Mouse (Mus musculus): Measurements from ENCODE around the gene Plekha5. TPM values are rescaled to one million over a fixed set of nuclear protein-coding genes. Genes with fewer than 3 reads are reported as not detected.

Gene Plekha5
- total and polyA plus RNA-seq, 2 experiments from 2014 or later = 24.2 to 28.8 TPM

- 79% methylated on average over 8 of the region's 8 CpGs for whole genome bisulfite sequencing
- H3K9ac ChIP-seq (replicated peaks; ENCODE audit: low read length, poor library complexity, severe bottlenecking) = no peak overlapping the region
These were observed 5.4 kb downstream of the Plekha5 start for GRCm38 (mm10) chr6:140429236-140429635.

GRCm38 (mm10) chr6:140432363-140432762, 8.5 kb downstream of the Plekha5 start:
- Histone ChIP-seq H3K36me3 (ENCODE audit: insufficient read depth, low read length) (peaks cover 6% of the 10 kb centered on the region; the same call in 1 of the 2 replicates), H3K4me3 (ENCODE audit: low read depth, low read length) (no peak overlapping the region), H3K9me3 (ENCODE audit: low read length) (no peaks in the 10 kb centered on the region), H3K9ac (replicated peaks; ENCODE audit: low read length, poor library complexity, severe bottlenecking) (no peak overlapping the region), H3K27me3 (ENCODE audit: insufficient read depth, low read length) (no peaks in the 10 kb centered on the region), H3K27ac (ENCODE audit: low read depth, low read length) (no peak overlapping the region), H3K4me2 (ENCODE audit: low read depth, low read length, poor library complexity, severe bottlenecking) (no peak overlapping the region), H3K4me1 (ENCODE audit: insufficient read depth, low read length) (no peaks in the 10 kb centered on the region)
- no peak for ATAC-seq (ENCODE audit: low FRiP score)
- no peak for DNase-seq (ENCODE audit: low spot score)
- 98% methylated on average over 9 of the region's 9 CpGs for WGBS
- no peak for TF ChIP-seq CTCF (IDR thresholded peaks at IDR 0.05)

More at GRCm38 (mm10) chr6:140429236-140429635, 5.4 kb downstream of the Plekha5 start:
- no peak overlapping the region for H3K27ac ChIP-seq (ENCODE audit: low read depth, low read length)
- DNase-seq (ENCODE audit: low spot score) = no peak
- ATAC-seq (ENCODE audit: low FRiP score) = no peak
- no peak for TF ChIP-seq CTCF (IDR thresholded peaks at IDR 0.05)
- H3K4me3 ChIP-seq (ENCODE audit: low read depth, low read length) = no peak overlapping the region
- H3K36me3 ChIP-seq (ENCODE audit: insufficient read depth, low read length) = peaks cover 6% of the 10 kb centered on the region; the same call in 1 of the 2 replicates
- no peak overlapping the region for H3K4me2 ChIP-seq (ENCODE audit: low read depth, low read length, poor library complexity, severe bottlenecking)
- no peaks in the 10 kb centered on the region for H3K9me3 ChIP-seq (ENCODE audit: low read length)
- H3K4me1 ChIP-seq (ENCODE audit: insufficient read depth, low read length) = peaks cover 8% of the 10 kb centered on the region; the same call in 1 of the 2 replicates
- no peaks in the 10 kb centered on the region for H3K27me3 ChIP-seq (ENCODE audit: insufficient read depth, low read length)

DNA sequence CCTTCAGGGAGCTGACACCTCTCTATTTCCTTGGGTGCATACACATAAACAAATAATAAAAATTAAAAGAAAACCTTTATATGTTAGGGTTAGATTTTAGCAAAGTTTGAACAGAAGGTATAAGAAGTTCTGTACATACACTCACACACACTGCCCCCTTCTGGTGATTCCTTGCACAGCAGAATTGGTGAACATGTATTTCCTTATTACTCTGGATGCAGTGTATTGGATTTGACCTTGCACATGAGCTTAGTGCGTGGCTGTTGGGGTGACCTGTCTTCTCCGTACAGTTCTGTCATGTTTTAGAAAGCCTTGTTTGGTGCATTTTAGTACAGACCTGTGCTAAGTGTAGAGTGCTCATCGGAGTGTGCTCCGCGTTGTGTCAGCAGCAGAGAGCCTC, 19.5 kb downstream of the Plekha5 start:
- H3K4me2 ChIP-seq (ENCODE audit: low read depth, low read length, poor library complexity, severe bottlenecking) = no peak overlapping the region
- no peak overlapping the region for H3K9ac ChIP-seq (replicated peaks; ENCODE audit: low read length, poor library complexity, severe bottlenecking)
- H3K27me3 ChIP-seq (ENCODE audit: insufficient read depth, low read length) = no peaks in the 10 kb centered on the region
- H3K4me1 ChIP-seq (ENCODE audit: insufficient read depth, low read length) = 0 out of 2 replicates have a peak, but pooled peaks cover 4% of the 10 kb centered on the region
- H3K36me3 ChIP-seq (ENCODE audit: insufficient read depth, low read length) = no peaks in the 10 kb centered on the region
- no peak overlapping the region for H3K4me3 ChIP-seq (ENCODE audit: low read depth, low read length)
- TF ChIP-seq CTCF (IDR thresholded peaks at IDR 0.05) = peak; percentile 85
- DNase-seq (ENCODE audit: low spot score) (peak; percentile 74), ATAC-seq (ENCODE audit: low FRiP score) (no peak)
- WGBS = 89% methylated on average over 5 of the region's 5 CpGs
- no peaks in the 10 kb centered on the region for H3K9me3 ChIP-seq (ENCODE audit: low read length)
- no peak overlapping the region for H3K27ac ChIP-seq (ENCODE audit: low read depth, low read length)

- 57% methylated on average over 7 of the region's 7 CpGs for WGBS
- DNase-seq (ENCODE audit: low spot score) = no peak
- no peak overlapping the region for H3K9ac ChIP-seq (replicated peaks; ENCODE audit: low read length, poor library complexity, severe bottlenecking)
These were observed 20.3 kb downstream of the Plekha5 start for GRCm38 (mm10) chr6:140444147-140444546.

GRCm38 (mm10) chr6:140444855-140445465, 21.1 kb downstream of the Plekha5 start:
- Histone ChIP-seq H3K9me3 (ENCODE audit: low read length) (no peaks in the 10 kb centered on the region), H3K27me3 (ENCODE audit: insufficient read depth, low read length) (no peaks in the 10 kb centered on the region), H3K36me3 (ENCODE audit: insufficient read depth, low read length) (no peaks in the 10 kb centered on the region), H3K9ac (replicated peaks; ENCODE audit: low read length, poor library complexity, severe bottlenecking) (no peak overlapping the region), H3K4me1 (ENCODE audit: insufficient read depth, low read length) (0 out of 2 replicates have a peak, but pooled peaks cover 4% of the 10 kb centered on the region), H3K4me2 (ENCODE audit: low read depth, low read length, poor library complexity, severe bottlenecking) (no peak overlapping the region), H3K27ac (ENCODE audit: low read depth, low read length) (no peak overlapping the region), H3K4me3 (ENCODE audit: low read depth, low read length) (no peak overlapping the region)
- no peak for TF ChIP-seq CTCF (IDR thresholded peaks at IDR 0.05)
- 16% methylated on average over 10 of the region's 10 CpGs for WGBS
- ATAC-seq (ENCODE audit: low FRiP score) = peak; percentile 45; the same call in 1 of the 2 replicates
- DNase-seq (ENCODE audit: low spot score) = no peak

More at GRCm38 (mm10) chr6:140444147-140444546, 20.3 kb downstream of the Plekha5 start:
- no peaks in the 10 kb centered on the region for H3K36me3 ChIP-seq (ENCODE audit: insufficient read depth, low read length)
- H3K27ac ChIP-seq (ENCODE audit: low read depth, low read length) = no peak overlapping the region
- H3K9me3 ChIP-seq (ENCODE audit: low read length) = no peaks in the 10 kb centered on the region
- H3K4me2 ChIP-seq (ENCODE audit: low read depth, low read length, poor library complexity, severe bottlenecking) = no peak overlapping the region
- H3K27me3 ChIP-seq (ENCODE audit: insufficient read depth, low read length) = no peaks in the 10 kb centered on the region
- no peak for TF ChIP-seq CTCF (IDR thresholded peaks at IDR 0.05)
- H3K4me1 ChIP-seq (ENCODE audit: insufficient read depth, low read length) = 0 out of 2 replicates have a peak, but pooled peaks cover 4% of the 10 kb centered on the region
- no peak for ATAC-seq (ENCODE audit: low FRiP score)
- H3K4me3 ChIP-seq (ENCODE audit: low read depth, low read length) = no peak overlapping the region

DNA sequence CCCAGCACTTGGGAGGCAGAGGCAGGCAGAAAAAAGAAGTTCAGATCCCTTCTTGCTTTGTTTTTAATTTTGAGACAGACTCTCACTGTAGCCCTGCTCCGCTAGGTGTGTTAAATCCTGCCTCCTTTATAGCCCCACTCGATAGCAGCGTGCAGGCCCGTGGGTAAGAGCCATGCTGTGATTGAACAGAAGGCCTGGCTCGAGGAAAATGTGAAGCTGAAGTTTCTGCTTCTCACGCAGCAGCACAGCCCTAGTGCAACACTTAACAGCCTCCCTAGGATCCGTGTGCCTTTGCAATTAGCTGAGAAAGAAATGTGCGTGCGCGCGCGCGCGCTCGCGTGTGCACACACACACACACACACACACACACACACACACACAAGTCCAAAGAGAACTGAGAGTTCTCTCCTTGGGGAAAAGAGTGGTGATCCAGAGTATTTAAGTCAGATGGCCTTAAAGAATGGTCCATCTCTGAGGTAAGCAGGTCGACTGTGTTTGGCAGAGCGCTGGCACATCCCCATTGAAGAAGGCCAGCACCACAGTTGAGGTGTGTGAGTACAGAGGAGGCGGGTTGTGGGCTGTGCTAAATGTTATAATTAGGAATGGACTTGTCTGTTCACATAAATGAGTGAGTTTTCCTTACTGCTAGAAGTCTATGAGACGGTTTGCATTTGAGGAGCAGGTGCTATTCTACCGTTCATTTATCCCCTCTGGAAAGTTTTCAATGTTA, 24.3 kb downstream of the Plekha5 start:
- ATAC-seq (ENCODE audit: low FRiP score) = no peak

More for the DNA sequence above, 24.3 kb downstream of the Plekha5 start:
- WGBS = 79% methylated on average over 21 of the region's 21 CpGs
- no peak for TF ChIP-seq CTCF (IDR thresholded peaks at IDR 0.05)
- no peak for DNase-seq (ENCODE audit: low spot score)
- no peak overlapping the region for H3K27ac ChIP-seq (ENCODE audit: low read depth, low read length)
- no peak overlapping the region for H3K9ac ChIP-seq (replicated peaks; ENCODE audit: low read length, poor library complexity, severe bottlenecking)
- H3K9me3 ChIP-seq (ENCODE audit: low read length) = no peaks in the 10 kb centered on the region
- no peaks in the 10 kb centered on the region for H3K27me3 ChIP-seq (ENCODE audit: insufficient read depth, low read length)
- 0 out of 2 replicates have a peak, but pooled peaks cover 4% of the 10 kb centered on the region for H3K4me1 ChIP-seq (ENCODE audit: insufficient read depth, low read length)
- H3K4me2 ChIP-seq (ENCODE audit: low read depth, low read length, poor library complexity, severe bottlenecking) = no peak overlapping the region
- no peaks in the 10 kb centered on the region for H3K36me3 ChIP-seq (ENCODE audit: insufficient read depth, low read length)
- no peak overlapping the region for H3K4me3 ChIP-seq (ENCODE audit: low read depth, low read length)
